Mouse (Mus musculus) activated CD4-positive, CD25-positive, alpha-beta regulatory T cell, adult 9 weeks (primary cell): ENCODE measurements around the gene March2. TPM values are rescaled to one million over a fixed set of nuclear protein-coding genes. Genes with fewer than 3 reads are reported as not detected.

Source experiments
- polyA plus RNA-seq: library from polyadenylated mRNA; unstranded; fragments of 100-300 nt; shearing (Covaris generic); gene quantifications from one replicate; pipeline ENCODE4 v1.2.1, GENCODE M21; 2017

Gene March2
- 50.9 TPM for polyA plus RNA-seq

DNA sequence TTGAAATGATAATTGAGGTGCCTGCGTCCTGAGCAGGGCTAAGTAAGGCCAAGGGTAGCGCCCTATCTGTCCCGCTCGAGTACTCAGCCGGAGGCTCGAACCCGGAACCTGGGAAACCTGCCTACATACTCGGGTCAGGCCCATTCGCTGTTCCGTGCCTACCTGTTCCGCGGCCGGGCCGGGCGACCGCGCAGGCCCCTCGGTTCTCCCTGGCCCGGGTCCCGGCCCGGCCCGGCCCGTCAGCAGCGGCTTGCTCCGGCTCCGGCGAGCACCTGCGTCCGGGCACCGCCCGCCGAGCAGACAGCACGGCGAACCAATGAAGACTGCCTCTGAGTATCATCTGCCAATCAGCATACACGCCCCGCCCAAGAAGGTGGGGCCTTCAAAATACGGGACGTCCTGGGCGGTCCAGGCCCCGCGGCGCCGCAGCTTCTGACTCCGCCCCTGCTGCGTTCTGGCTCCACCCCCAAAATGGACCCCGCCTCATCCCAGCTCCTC is at the start of gene March2:
March2 (minus strand) TSS at position 287 of the 498 bp plus-strand sequence.

DNA sequence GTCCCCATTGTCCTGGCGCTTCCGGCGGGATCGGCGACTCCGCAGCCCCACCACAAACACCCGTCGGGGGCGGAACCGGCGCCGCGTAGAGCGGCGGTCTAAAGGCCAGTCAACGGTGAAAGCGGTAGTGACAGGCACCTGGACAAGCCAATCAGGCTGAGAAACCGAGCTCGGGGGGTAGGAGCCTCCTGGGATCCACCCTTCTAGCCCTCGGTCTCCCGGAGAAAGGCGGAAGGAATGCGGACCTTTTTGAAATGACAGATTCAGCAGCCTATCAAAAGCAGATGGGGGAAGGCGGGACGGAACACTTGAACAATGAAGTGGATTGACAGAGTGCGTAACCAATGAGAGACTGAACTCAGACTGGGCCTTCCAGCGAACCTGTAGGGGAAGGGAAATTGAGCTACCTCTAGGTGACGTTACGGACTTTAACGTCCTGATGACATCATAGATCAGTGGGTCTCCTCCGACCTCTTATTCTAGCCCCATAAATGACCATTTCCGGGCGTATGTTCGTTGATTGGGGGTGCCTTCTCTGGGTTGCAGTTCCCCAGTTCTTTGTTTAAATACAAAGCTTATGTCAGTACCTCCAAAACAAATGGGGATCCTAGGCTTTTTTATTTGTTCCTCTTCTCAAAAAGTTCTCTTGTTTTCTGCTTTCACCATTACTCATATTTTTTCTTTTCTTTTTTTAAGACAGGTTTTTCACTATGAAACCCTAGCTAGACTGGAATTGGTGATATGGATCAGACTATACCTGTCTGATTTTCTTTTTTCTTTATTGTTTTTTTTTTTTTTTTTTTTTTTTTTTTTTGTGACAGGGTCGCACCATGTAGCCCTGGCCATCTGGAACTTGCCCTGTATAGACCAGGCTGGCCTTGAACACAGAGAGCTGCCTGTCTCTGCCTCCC is 42.0 kb upstream of the March2 start, which contains the start of gene Rab11b:
Rab11b (minus strand) TSS at position 276 of the 911 bp plus-strand sequence.

DNA sequence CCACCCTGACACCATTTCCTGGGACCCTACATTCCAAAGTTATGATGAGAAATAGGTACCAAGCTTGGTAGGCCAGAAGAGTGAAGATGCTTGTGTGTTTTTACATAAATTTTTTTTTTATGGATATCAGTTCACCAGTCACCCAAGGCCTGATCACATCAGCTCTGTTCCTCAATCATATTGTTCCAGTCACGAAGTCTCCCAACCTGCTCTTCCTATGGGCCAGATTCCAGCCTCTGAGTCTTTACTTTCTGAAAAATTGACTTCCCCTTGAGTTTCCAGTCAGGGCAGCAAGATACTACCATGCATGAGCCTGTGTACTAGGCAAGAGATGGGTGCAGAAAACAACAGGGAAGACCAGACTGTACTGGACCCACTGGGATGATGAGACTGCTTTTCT is 31.7 kb downstream of the March2 start, which contains the start of gene Hnrnpm:
Hnrnpm (minus strand) TSS at position 101 of the 400 bp plus-strand sequence.

DNA sequence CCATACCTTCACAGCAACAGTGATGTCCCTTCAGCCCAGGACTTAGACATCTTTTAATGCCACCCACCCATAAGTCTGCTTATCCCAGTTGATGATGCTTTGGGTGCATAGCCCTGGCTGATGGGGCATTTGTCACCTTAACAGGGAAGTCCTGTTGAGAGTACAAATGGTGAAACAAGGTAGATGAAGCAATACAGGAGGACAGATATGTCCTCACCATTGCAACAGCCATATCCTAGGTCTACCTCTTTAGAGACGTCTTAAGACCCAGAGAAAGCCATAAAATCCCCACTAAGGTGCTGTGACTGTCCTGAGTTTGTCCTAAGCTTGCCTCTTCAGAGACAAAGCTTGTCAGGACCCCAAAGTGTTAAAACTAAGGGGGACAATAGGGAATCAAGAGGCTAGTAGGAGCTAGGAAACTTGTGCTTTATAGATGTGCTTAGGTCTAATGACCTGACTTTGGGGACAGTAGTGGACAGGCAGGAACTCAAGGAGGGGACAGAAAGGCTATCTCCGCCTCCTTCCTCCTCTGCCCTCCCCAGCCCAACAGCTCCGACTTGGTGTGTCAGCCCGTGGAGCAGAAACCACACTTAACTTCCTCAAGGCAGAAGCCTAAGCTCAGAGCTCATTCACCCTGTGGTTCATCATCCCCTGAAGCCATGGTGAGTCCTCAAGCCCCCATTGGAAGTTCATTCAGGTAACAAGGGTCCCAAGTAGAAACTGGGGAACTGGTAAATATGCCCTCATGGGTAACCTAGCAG is 80.8 kb downstream of the March2 start, which contains the start of gene Pram1:
Pram1 (plus strand) TSS at position 541 of the 761 bp plus-strand sequence.

Other genes starting within 250 kb of the March2 start
- 138 TPM for gene Adamts10, start 194.5 kb downstream of the March2 start, polyA plus RNA-seq
- 96.0 TPM for gene Myo1f, start 163.0 kb downstream of the March2 start, polyA plus RNA-seq
- 58.2 TPM for gene Zfp414, start 89.6 kb downstream of the March2 start, polyA plus RNA-seq
- gene Pram1, start 80.6 kb downstream of the March2 start, polyA plus RNA-seq, result 2.0 TPM
- 416 TPM for gene Hnrnpm, start 31.8 kb downstream of the March2 start, polyA plus RNA-seq
- gene Rab11b, start 41.9 kb upstream of the March2 start, polyA plus RNA-seq, result 298 TPM
- 4.4 TPM for gene Angptl4, start 63.2 kb upstream of the March2 start, polyA plus RNA-seq
- 3.4 TPM for gene Kank3, start 91.8 kb upstream of the March2 start, polyA plus RNA-seq
- 1,074 TPM for gene Rps28, start 105.9 kb upstream of the March2 start, polyA plus RNA-seq
- 386 TPM for gene Ndufa7, start 105.9 kb upstream of the March2 start, polyA plus RNA-seq
- 32.2 TPM for gene Cd320, start 124.4 kb upstream of the March2 start, polyA plus RNA-seq
- gene Gm7029, start 155.2 kb upstream of the March2 start, polyA plus RNA-seq, result not detected
- gene Kifc1, start 172.0 kb upstream of the March2 start, polyA plus RNA-seq, result 8.5 TPM
- 5.0 TPM for gene Platr17, start 186.5 kb upstream of the March2 start, polyA plus RNA-seq
- 132 TPM for gene Daxx, start 190.7 kb upstream of the March2 start, polyA plus RNA-seq
- 697 TPM for gene Tapbp, start 197.2 kb upstream of the March2 start, polyA plus RNA-seq
- gene Zbtb22, start 197.2 kb upstream of the March2 start, polyA plus RNA-seq, result 20.2 TPM
- 135 TPM for gene Rgl2, start 210.9 kb upstream of the March2 start, polyA plus RNA-seq
- 140 TPM for gene Pfdn6, start 221.7 kb upstream of the March2 start, polyA plus RNA-seq
- gene Wdr46, start 222.0 kb upstream of the March2 start, polyA plus RNA-seq, result 58.5 TPM
- 30.8 TPM for gene B3galt4, start 232.8 kb upstream of the March2 start, polyA plus RNA-seq
- 89.2 TPM for gene Vps52, start 237.1 kb upstream of the March2 start, polyA plus RNA-seq
- 2,816 TPM for gene Rps18, start 237.3 kb upstream of the March2 start, polyA plus RNA-seq